Mouse (Mus musculus) liver, adult 2 months (tissue): ENCODE measurements at regions not wholly inside any gene's neighbourhood (a gene's known extent, or its start where the extent isn't known, plus 50 kb on each side); places are given as distances from the start of the nearest gene placed in this dataset.

ENCODE experiments used
- CTCF ChIP-seq: fragments of 200-500 bp; IDR thresholded peaks from 2 replicates; pipeline ENCODE4 v1.5.1; 2011; ENCODE audit warnings: low read depth, low read length, control low read depth
- POLR2A ChIP-seq: fragments of 200-500 bp; IDR thresholded peaks from 2 replicates; pipeline ENCODE4 v1.6.1; 2011; ENCODE audit warnings: low read length, control low read depth; ENCODE audit not compliant: insufficient read depth; ENCODE audit errors: extremely low read depth

DNA sequence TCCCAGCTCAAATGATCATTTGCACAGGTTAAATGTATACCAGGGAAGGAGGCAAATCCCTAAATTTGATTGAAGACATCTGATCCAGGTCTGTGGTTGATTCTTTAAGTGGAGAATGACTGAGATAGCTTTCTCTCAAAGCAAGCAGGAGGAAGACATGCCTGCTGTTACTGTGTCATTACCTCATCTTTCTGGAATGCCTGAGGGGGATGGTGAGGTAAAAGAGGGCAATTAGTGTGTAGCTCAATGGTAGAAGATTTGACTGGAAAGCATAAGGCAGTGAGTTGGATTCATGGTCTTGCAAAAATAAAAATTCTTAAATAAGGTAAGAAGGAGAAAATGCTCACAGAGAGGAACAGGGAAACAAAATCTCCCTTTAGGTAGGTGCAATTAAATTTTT lies 144.9 kb downstream of the Fam84b start:
- TF ChIP-seq POLR2A (no peak), CTCF (no peak)
